Mouse (Mus musculus) heart, adult 8-10 months (tissue): Measurements from ENCODE around the gene Tmcc1. TPM values are rescaled to one million over a fixed set of nuclear protein-coding genes. Genes with fewer than 3 reads are reported as not detected.
"Not testable (repeated sequence)": the region's sequence is repeated elsewhere in the genome, so short reads cannot be mapped to it uniquely, and the experiment has no call there.

Experiments used
- DNase-seq: peaks from one replicate; pipeline ENCODE4 v3.0.0; 2022; ENCODE audit warnings: low spot score
- total RNA-seq, 4 experiments: library from RNA; stranded (reverse); gene quantifications; 2 replicates each; pipeline ENCODE4 v1.2.4; 2022

Gene Tmcc1
- total RNA-seq, 4 experiments from 2014 or later, result 29.7 to 34.6 (median 31.4) TPM

DNA sequence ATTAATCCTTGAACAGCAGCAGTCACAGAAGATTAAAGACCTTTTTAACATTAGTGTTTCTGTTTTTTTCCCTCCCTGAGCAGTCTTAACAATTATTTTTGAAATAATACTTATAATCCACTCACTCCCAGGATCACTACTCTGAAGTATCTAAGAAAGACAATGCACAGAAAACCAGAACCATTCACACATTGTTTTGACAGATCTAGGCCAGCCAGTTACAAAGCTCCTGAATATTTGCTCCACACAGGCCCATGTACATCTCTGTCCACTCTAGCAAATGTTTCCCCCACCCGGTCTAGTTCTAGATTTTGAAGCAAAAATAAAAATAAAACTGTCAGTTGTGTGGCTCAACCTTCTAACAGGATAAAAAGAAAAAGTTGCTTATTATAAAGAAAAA is 45.9 kb downstream of the Tmcc1 start:
- DNase-seq, result no peak

DNA sequence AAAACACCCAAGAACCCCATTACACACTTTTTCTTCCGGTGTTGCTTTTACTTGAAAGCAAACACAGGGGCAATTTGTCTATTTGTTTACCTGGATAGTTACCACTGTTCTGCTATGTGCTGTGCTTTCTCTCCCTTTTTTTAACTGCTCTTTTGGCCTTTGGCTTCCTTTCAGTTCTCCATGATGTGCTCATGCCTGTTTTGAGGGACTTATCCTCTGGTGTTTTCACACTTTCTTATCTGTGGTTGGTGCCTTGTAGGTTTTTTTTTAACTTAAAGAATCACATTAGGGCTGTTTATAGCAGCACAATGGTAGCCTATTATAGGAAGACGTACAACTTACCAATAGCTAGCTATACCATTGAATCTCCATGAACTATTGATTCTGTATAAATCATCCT is 51.6 kb downstream of the Tmcc1 start:
- no peak for DNase-seq

DNA sequence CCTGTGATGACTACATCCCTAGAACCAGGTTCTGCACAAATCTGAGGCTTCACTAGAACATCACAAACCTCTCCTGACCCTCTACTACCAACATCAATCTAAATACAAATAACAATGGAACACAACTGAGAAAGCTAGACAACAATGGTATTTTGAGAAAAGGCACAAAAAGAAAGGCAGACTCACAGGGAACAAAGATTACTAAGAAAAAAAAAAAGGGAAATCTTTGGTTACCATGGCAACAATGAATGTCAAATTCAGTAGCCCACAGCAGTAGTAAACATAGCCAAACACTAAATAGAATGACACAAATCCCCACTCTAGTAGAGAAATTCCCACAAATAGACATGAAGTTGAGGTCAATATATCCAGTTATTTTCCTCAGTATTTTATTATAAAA is 52.5 kb downstream of the Tmcc1 start:
- no peak for DNase-seq

DNA sequence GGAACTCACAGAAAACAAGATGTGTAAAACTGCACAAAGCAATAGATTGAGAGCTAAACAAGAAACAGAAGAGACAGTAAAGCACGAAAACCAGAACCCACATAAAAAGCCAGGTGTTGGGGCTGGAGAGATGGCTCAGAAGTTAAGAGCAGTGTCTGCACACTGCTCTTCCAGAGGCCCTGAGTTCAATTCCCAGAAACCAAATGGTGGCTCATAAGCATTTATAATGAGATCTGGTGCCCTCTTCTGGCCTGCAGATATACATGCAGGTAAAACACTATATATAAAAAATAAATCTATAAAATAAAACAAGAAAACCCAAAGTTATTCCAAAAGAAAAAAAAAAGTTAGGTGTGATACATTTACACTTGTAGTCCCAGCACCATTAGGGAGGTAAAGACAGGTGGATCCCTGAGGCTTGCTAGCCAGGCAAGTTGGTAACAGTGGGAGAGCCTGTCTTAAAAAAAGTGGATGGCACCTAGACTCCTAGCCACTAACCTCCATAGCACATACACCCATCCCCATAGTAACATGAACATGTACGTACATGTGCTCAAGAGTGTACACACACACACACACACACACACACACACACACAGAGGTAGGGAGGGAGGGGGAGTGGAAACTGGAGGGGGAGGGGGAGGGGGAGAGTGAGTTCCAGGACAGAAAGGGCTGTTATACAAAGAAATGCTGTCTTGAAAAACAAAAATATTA is 54.0 kb downstream of the Tmcc1 start:
- DNase-seq, result no peak

DNA sequence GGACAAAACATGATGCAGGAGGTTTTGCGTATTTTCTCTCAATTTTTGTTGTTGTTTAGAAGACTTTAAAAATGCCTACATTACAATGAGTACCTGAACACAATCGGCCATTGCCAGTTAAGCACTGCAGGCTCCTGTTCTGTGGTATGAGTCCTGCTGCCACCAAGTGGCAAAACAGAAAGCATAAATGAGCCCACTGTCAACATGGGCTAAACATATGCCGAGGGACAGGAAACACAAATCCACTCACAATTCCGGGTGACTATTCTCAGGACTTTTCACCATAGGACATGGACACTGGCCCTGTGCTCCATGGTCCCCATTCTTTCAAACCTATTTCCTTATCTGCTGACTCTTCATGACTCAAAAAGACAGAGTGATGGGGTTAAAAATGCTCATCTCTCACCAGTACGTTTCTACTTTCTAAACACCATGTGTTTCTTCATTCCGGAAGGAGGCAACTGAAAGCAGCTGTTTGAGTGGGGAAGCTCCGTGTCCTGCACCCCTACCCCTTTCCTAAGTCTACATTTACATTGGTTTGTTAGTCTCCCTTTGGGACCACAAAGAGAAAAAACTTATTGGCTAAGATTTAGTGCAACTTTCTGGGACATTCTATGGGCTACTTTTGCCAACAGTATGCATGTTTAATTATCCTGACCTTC is 57.2 kb downstream of the Tmcc1 start:
- peak; percentile 31 for DNase-seq

DNA sequence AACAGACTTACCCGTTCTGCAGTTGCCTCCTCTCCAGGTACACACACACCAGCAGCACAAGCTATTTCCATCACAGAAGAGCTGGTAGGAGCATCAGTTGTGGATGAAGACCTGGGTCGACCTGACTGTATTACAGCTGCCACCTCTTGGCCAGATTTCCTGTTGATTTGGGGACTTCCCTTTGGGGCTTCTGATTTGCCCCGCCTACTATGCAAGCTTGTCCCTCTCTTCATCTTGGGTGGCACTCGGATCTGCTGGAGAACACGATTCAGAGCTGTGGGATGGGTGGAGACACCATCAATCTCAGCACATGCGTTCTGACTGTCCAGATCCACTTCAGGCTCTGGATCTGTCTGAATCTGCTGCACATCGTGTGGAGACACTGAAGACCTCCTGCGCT is 59.5 kb downstream of the Tmcc1 start:
- peak; percentile 11 for DNase-seq

DNA sequence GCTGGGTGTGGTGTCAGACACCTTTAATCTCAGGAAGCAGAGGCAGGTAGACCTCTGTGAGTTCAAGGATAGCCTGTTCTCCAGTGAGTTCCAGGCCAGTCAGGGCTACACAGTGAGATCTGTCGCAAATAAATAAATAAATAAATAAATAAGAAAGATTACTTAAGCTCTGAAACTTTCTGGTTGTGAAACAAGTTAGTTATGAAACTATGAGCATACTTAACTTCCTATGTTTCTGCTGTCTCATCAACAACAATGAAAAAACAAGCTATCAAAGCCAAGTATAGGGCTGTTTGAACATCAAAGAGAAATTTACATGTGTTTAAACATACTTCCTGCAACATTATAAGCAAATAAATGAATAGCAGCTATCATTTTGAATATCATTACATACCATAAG is 61.5 kb downstream of the Tmcc1 start:
- no peak for DNase-seq

DNA sequence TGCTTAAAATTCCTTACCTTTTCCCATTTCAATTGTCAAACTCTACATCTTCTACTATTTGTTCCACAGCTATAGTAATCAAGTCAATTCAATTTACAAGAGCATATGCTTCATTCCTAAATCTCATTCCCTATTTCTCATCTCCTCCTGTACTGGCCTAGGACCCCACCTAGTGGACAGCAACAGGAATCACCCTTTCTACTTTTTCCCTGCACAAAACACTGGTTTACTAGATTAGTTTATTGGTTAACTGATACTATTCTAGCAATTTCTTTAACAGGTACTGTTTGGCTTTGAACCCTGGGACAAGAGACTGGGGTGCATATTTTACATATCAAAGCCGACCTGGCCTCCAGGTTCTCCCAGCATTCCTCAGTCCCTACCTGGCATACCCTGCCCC is 64.6 kb downstream of the Tmcc1 start:
- DNase-seq, result peak; percentile 65

DNA sequence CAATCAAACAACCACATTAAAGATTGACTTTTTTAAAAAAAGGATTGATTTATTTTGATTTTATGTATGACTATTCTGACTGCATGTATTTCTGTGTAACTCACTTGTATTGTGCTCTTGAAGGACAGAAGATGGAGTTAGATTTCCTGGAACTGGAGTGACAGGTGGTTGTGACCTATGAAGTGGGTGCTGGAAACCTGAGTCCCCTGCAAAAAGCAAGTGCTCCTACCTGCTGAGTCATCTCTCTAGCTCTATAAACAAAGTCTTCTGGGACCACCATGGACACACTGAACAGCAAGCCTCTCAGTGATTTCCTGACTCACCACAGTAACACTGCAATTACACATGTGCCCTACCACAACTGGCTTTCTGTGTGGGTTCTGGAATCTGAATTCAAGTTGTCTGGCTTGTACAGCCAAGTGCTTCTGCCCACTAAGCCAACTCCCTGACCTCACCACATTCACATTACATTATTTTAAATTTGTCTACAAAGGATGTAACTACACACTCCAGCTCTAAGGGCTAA is 65.3 kb downstream of the Tmcc1 start:
- no peak for DNase-seq

DNA sequence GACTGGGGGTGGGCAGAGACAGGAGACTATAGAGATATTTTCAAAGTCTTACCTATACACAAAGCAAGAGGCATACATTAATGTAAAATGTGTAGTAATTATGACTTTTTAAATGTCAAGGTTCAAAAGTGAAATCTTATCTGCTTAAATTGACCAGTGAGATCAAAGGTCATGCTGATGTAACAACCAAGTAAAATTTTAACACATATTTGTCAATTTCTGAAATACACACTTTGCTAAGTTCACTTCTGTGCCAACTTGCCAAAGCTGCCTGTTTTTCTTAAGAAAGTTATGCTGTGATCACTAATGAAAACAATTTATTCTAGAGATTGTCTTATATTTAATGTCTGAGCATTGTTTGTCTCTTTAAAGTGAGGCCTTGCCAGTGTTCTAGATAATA is 66.7 kb downstream of the Tmcc1 start:
- no peak for DNase-seq

DNA sequence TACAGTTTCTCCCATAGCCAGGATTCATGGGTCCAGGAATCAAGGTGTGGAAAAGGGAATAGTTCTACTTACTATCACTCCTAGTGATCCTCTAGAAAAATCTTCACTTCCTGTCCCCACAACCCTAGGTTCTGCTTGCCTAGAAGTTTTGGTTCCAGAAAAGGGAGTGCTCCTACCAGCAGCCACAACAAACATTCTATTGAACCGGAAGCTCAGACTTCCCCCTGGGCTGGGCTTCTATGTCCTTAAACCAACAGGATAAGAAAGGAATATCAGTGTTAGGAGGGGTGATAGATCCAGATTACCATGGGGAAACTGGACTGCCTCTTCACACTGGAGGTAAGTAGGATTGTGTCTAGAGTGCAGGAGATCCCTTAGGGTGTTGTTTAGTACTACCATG is 70.4 kb downstream of the Tmcc1 start:
- DNase-seq, result peak; percentile 50

DNA sequence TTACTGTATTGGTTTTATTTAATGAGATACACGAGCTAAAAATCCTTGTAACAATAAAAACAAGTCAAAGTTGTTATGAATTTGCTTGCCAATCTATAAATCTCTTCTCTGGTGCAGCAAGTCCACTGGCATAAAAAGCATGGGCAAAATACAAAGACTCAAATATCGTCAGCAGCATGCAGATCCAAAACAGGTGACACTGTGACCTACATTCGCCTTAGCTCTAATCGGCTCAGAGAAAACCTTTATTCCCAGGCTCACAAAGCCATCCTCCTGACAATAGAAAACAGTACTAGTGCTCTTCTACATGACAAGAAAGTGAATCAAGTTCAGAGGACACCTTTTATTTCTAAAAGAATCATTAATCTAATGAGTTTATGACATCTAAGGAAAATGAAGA is 73.6 kb downstream of the Tmcc1 start:
- no peak for DNase-seq

DNA sequence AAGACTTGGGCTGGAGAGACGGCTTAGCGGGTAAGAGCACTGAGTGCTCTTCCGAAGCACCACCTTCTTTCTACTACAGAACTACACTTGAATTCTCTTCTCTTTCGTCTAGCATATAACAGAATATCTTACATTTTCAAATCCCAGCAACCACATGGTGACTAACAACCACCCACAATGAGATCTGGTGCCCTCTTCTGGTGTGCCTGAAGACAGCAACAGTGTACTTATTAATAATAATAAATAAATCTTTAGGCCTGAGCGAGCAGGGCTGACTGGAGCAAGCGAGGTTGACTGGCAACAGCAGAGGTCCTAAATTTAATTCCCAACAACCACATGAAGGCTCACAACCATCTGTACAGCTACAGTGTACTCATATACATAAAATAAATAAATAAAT is 76.7 kb downstream of the Tmcc1 start:
- not testable (repeated sequence) for DNase-seq

DNA sequence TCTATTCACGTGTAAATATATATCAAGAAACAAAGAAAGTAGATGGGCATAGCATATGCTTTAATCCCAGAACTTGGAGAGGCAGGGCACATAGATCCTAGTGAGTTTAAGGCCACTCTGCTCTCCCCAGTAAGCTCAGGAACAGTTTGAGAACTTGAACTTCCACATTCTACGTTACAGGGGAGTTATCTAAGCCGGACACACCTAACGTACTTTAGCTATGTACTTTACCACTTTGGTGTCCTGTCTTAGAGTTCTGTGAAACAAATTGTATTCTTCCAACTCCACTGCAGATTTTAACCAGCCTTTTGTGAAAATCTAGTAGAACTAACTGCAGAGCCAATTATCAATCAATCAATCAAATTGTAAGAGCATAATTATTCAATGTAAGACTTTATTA is 82.7 kb downstream of the Tmcc1 start:
- DNase-seq, result no peak

DNA sequence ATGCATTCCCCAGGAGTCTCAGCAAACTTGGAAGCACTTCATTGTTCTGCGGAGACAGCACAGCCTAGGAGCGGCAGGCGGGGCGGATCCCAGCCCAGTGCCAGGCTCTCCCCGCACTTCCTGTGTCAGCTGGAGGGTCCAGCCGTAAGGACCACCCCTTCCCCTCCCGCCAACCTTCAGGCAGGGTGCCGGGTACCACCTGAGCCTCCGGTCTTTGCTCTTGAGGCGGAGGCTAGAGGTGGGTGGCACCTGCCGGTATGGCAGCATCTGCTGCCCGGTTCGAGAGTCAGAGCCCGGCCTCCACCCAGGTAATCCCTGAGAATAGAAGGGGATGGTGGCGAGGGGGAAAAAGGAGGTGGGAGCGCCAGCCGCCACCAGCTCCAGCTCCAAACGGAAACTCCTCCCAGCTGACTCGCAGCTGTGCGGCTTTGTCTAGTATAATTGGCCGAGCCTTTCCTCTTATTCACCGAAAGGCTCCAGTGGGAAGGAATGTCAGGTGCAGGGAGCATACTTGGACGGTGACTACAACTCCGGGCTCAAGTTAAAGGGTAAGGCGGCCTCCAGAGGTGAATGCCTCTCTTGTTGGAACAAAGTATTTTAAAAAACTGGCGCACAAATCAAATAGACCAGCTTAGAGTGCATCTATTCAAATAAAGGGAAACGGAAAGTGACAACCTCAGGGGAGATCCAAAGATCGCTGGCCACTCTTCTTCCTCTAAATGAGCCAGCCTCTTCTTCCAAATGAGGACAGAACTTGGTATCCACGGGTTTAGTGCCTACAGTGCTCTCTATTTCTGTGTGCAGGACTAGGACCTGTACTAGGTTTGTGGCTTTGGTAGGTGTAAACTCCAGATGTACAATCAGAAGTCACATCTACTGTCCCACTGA is 85.6 kb downstream of the Tmcc1 start:
- peak; percentile 64 for DNase-seq

DNA sequence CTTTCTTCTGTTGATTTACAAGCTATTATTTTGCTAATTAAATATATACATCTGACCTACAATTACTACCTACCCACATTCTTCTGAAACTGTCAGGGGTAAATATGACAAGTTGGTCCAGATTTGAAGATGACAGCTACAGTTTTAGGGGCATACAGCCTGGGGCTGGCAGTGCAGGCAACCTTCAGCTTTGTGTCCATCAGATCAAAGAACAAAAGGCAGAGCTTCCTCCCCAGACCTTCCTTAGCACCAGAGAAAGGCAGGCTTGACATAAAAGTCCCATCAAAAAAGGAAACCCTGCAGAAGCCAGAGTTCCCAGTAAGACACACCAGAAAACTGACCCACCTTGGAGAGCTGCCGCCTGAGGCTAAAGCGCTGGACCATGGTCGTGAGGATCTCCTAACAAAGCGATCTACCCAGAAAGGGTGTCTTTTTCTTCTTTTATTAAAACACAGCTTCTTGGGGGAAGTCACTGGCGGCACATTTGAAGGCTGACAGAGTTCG is 86.3 kb downstream of the Tmcc1 start:
- no peak for DNase-seq

DNA sequence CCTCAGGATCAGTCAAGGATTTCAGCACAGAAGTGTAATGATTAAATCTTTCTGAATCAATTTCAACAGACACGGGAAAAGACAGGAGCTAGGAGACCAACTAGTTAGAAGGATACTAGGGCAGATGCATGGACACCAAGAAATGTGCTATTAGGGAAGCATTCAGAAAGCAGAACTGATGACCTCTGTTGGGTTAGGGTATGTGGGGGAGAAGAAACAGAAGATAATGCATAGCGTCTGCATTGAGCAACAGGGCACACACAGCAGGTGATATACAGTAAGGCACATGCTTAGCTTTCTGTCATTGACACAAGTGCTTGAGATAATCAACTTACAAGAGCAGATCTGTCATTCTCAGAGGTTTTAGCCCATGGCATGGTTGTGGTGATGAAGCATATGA is 95.7 kb downstream of the Tmcc1 start:
- DNase-seq, result no peak

DNA sequence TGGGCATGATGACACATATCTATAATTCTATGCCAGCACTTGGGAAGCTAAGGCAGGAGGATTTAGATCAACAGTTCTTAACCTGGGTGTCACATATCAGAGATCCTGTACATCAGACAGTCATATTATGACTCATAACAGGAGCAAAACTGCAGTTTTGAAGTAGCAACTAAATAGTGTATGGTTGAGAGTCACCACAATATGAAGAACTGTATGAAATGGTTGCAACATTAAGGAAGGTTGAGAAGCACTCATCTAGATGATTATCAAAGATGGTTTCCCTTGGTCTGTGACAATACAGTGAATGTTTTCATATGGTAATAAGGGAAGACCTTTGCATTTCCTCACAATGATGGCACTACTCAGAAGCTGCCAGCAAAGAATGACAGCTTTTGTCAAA is 103.9 kb downstream of the Tmcc1 start:
- no peak for DNase-seq

DNA sequence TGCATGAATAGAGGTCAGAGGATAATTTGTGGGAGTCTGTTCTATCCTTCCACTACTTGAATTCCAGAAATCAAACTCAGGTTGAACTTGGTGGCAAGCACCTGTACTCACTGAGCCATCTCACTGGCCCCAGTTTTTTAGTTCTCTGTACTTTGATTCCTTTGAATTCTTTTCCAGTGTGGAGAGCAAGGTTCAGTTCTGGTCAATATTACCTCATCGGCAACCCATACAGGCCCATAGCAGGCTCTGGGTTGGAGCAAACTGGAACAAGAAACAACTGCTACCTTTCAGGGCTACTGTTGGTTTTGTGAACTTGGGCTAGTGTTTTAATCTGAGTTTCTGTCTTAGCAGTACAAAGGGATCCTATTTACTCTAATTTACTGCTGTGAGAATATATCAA is 107.2 kb downstream of the Tmcc1 start:
- DNase-seq, result no peak

DNA sequence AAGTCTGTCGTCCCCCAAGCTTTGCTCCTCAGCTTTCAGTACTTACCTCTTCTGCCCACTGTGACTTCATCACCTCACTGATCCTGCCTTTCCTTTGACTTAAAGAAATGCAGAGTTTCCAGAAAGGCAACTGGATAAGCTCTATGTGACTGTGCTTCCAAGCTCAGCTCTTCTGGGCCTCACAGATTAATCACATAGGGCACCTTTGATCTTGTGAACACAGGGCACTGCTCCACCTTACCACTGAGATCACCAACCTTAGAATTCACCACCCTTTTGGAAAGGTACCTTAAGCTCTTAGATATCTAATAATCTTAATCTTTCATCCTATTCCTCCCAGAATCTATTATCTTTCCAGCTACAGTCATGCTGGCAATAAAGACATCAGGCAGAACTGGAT is 111.0 kb downstream of the Tmcc1 start:
- no peak for DNase-seq

DNA sequence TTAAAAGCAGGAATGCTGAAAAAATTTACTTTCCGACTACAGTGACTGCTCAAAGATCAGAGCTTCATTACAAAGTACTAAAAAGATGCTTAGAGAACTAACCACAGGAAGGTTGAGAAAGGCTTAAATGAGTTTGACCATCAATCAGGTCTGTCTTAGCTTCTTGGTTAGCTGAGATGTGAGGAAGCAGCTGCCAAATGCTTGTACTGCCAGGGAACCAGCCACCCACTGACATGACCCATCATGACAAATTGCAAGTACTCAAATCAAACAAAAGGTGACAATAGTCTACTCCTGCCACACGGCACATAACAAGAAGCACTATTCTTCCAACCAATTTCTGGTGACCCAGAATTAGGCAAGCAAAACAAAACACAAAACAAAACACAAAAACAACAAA is 111.9 kb downstream of the Tmcc1 start:
- no peak for DNase-seq

DNA sequence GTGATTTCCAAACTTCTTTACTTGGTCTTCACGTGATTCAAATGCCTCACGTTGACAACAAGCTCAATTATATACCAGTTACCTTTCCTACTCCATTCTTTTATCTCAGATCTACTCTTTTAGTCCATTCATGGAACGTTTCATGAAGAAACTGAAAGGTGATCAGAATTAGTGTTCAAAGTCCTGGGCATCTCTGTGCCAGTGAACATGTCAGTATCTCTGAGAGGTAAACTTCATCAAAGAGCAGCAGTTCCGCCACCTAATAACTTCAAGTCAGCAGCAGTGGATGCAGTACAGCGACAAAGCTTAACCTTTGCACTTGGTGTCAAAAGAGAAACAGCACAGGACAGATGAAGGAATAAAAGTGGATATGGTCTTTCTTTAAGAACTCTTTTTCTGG is 112.5 kb downstream of the Tmcc1 start:
- no peak for DNase-seq
